Mouse (Mus musculus): Measurements from ENCODE around the gene Ick. TPM values are rescaled to one million over a fixed set of nuclear protein-coding genes. Genes with fewer than 3 reads are reported as not detected.

The Ick gene
- polyA plus RNA-seq, 1 experiment from 2014 or later = 39.4 TPM

DNA sequence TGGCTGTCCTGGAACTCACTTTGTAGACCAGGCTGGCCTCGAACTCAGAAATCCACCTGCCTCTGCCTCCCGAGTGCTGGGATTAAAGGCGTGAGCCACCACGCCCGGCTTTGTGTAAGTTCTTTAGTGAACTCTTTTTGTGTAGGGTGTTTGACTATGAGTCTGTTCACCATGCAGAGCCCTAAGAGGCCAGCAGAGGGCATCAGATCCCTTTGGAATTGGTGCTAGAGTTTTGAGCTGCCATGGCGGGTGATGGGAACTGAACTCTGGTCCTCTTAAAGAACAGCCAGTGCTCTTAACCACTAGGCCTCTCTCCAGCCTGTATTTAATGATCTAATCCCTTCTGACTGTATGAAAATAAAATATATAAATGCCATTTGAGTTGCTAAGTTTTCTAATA, 12.6 kb upstream of the Ick start:
- H3K36me3 ChIP-seq (ENCODE audit: control insufficient read depth, insufficient read depth) = peaks cover 43% of the 10 kb centered on the region
- H3K4me1 ChIP-seq (replicated peaks; ENCODE audit: control insufficient read depth, insufficient read depth, low read length) = no peaks in the 10 kb centered on the region
- H3K27me3 ChIP-seq (replicated peaks; ENCODE audit: control insufficient read depth, insufficient read depth, low read length) = no peaks in the 10 kb centered on the region
- no peak overlapping the region for H3K9ac ChIP-seq (replicated peaks; ENCODE audit: low read depth, low read length)
- no peak overlapping the region for H3K4me2 ChIP-seq (ENCODE audit: low read length)
- WGBS = 94% methylated on average over 5 of the region's 6 CpGs
- H3K4me3 ChIP-seq (replicated peaks; ENCODE audit: low read length) = no peak overlapping the region
- ATAC-seq = no peak
- H3K27ac ChIP-seq (ENCODE audit: low read length) = no peak overlapping the region
- no peaks in the 10 kb centered on the region for H3K9me3 ChIP-seq (ENCODE audit: control insufficient read depth, low read length)

DNA sequence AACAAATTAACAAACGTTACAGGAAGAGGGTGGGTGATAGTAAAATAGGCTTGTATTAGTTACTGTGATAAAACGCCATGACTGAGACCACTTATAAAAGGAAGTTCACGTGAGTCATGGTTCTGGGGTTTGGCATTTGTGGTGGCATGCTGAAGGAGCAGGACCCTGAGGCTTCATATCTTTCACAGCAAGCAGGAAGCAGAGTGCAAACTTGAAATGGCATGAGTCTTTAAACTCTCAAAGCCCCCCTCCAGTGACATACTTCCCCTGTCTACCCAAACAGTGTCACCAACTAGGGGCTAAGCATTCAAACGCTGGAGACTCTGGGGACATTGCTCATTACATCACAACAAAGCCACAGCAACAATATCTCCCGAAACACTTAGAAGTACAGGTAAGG, 8.0 kb upstream of the Ick start:
- Histone ChIP-seq H3K36me3 (ENCODE audit: control insufficient read depth, insufficient read depth) (peaks cover 24% of the 10 kb centered on the region), H3K4me2 (ENCODE audit: low read length) (no peak overlapping the region), H3K4me3 (replicated peaks; ENCODE audit: low read length) (no peak overlapping the region), H3K9me3 (ENCODE audit: control insufficient read depth, low read length) (no peaks in the 10 kb centered on the region), H3K9ac (replicated peaks; ENCODE audit: low read depth, low read length) (no peak overlapping the region), H3K27me3 (replicated peaks; ENCODE audit: control insufficient read depth, insufficient read depth, low read length) (no peaks in the 10 kb centered on the region), H3K4me1 (replicated peaks; ENCODE audit: control insufficient read depth, insufficient read depth, low read length) (no peaks in the 10 kb centered on the region), H3K27ac (ENCODE audit: low read length) (no peak overlapping the region)
- no peak for ATAC-seq
- WGBS = 85% methylated on average over 5 of the region's 5 CpGs

DNA sequence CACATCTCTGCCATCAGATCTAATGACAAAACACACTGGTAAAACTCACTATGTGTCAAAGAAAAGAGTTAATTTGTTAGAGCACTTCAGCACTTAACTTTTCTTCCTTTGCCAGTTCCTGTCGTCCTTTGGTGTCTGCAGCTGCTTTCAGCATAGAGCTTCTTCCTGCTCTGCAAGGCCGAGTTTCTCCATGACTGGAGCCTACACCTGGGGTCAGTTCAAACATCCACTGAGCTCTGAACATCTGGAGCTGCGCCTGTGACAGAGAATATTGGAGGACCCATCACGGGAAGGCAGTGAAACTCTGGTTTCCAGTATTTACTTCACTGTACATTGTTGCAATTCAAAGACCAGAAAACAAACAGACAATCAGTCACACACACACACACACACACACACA, 7.6 kb upstream of the Ick start:
- no peaks in the 10 kb centered on the region for H3K27me3 ChIP-seq (replicated peaks; ENCODE audit: control insufficient read depth, insufficient read depth, low read length)
- H3K27ac ChIP-seq (ENCODE audit: low read length) = no peak overlapping the region
- no peaks in the 10 kb centered on the region for H3K4me1 ChIP-seq (replicated peaks; ENCODE audit: control insufficient read depth, insufficient read depth, low read length)
- no peak overlapping the region for H3K4me3 ChIP-seq (replicated peaks; ENCODE audit: low read length)
- no peak for ATAC-seq
- no peak overlapping the region for H3K4me2 ChIP-seq (ENCODE audit: low read length)
- no peaks in the 10 kb centered on the region for H3K9me3 ChIP-seq (ENCODE audit: control insufficient read depth, low read length)
- H3K9ac ChIP-seq (replicated peaks; ENCODE audit: low read depth, low read length) = no peak overlapping the region
- WGBS = 77% methylated on average over 4 of the region's 4 CpGs
- peaks cover 22% of the 10 kb centered on the region for H3K36me3 ChIP-seq (ENCODE audit: control insufficient read depth, insufficient read depth)

GRCm38 (mm10) chr9:78103965-78104560, 4.9 kb upstream of the Ick start:
- peaks cover 10% of the 10 kb centered on the region; the same call in 1 of the 2 replicates for H3K36me3 ChIP-seq (ENCODE audit: control insufficient read depth, insufficient read depth)
- H3K9ac ChIP-seq (replicated peaks; ENCODE audit: low read depth, low read length) = no peak overlapping the region
- peaks cover 8% of the 10 kb centered on the region for H3K4me1 ChIP-seq (replicated peaks; ENCODE audit: control insufficient read depth, insufficient read depth, low read length)
- ATAC-seq = no peak
- no peaks in the 10 kb centered on the region for H3K27me3 ChIP-seq (replicated peaks; ENCODE audit: control insufficient read depth, insufficient read depth, low read length)
- no peaks in the 10 kb centered on the region for H3K9me3 ChIP-seq (ENCODE audit: control insufficient read depth, low read length)
- WGBS = 92% methylated on average over 8 of the region's 8 CpGs
- H3K27ac ChIP-seq (ENCODE audit: low read length) = no peak overlapping the region
- no peak overlapping the region for H3K4me3 ChIP-seq (replicated peaks; ENCODE audit: low read length)
- no peak overlapping the region for H3K4me2 ChIP-seq (ENCODE audit: low read length)

- no peak for ATAC-seq
- H3K4me2 ChIP-seq (ENCODE audit: low read length) = no peak overlapping the region
- H3K4me1 ChIP-seq (replicated peaks; ENCODE audit: control insufficient read depth, insufficient read depth, low read length) = peaks cover 12% of the 10 kb centered on the region
- H3K9ac ChIP-seq (replicated peaks; ENCODE audit: low read depth, low read length) = no peak overlapping the region
- H3K4me3 ChIP-seq (replicated peaks; ENCODE audit: low read length) = no peak overlapping the region
- no peaks in the 10 kb centered on the region for H3K27me3 ChIP-seq (replicated peaks; ENCODE audit: control insufficient read depth, insufficient read depth, low read length)
- H3K27ac ChIP-seq (ENCODE audit: low read length) = no peak overlapping the region
- H3K36me3 ChIP-seq (ENCODE audit: control insufficient read depth, insufficient read depth) = peaks cover 9% of the 10 kb centered on the region; the same call in 1 of the 2 replicates
- WGBS = 95% methylated on average over 6 of the region's 6 CpGs
- H3K9me3 ChIP-seq (ENCODE audit: control insufficient read depth, low read length) = no peaks in the 10 kb centered on the region
These were observed 4.0 kb upstream of the Ick start for GRCm38 (mm10) chr9:78104973-78105372.

GRCm38 (mm10) chr9:78105501-78105932, 3.5 kb upstream of the Ick start:
- Histone ChIP-seq H3K27me3 (replicated peaks; ENCODE audit: control insufficient read depth, insufficient read depth, low read length) (no peaks in the 10 kb centered on the region), H3K4me3 (replicated peaks; ENCODE audit: low read length) (no peak overlapping the region), H3K27ac (ENCODE audit: low read length) (no peak overlapping the region), H3K4me1 (replicated peaks; ENCODE audit: control insufficient read depth, insufficient read depth, low read length) (peaks cover 12% of the 10 kb centered on the region), H3K9me3 (ENCODE audit: control insufficient read depth, low read length) (no peaks in the 10 kb centered on the region), H3K36me3 (ENCODE audit: control insufficient read depth, insufficient read depth) (peaks cover 4% of the 10 kb centered on the region; the same call in 1 of the 2 replicates), H3K9ac (replicated peaks; ENCODE audit: low read depth, low read length) (no peak overlapping the region), H3K4me2 (ENCODE audit: low read length) (no peak overlapping the region)
- no peak for ATAC-seq
- 87% methylated on average over 6 of the region's 6 CpGs for WGBS

- H3K4me1 ChIP-seq (replicated peaks; ENCODE audit: control insufficient read depth, insufficient read depth, low read length) = peaks cover 12% of the 10 kb centered on the region
- no peak overlapping the region for H3K9ac ChIP-seq (replicated peaks; ENCODE audit: low read depth, low read length)
- no peak overlapping the region for H3K4me3 ChIP-seq (replicated peaks; ENCODE audit: low read length)
- 77% methylated on average over 4 of the region's 4 CpGs for WGBS
- no peak overlapping the region for H3K4me2 ChIP-seq (ENCODE audit: low read length)
- no peaks in the 10 kb centered on the region for H3K36me3 ChIP-seq (ENCODE audit: control insufficient read depth, insufficient read depth)
- no peaks in the 10 kb centered on the region for H3K9me3 ChIP-seq (ENCODE audit: control insufficient read depth, low read length)
- no peaks in the 10 kb centered on the region for H3K27me3 ChIP-seq (replicated peaks; ENCODE audit: control insufficient read depth, insufficient read depth, low read length)
- no peak for ATAC-seq
- H3K27ac ChIP-seq (ENCODE audit: low read length) = no peak overlapping the region
These were observed 2.2 kb upstream of the Ick start for GRCm38 (mm10) chr9:78106821-78107220.

- H3K9ac ChIP-seq (replicated peaks; ENCODE audit: low read depth, low read length) = peak overlapping the region; percentile 92
- ATAC-seq = no peak
- no peaks in the 10 kb centered on the region for H3K9me3 ChIP-seq (ENCODE audit: control insufficient read depth, low read length)
- peaks cover 12% of the 10 kb centered on the region for H3K4me1 ChIP-seq (replicated peaks; ENCODE audit: control insufficient read depth, insufficient read depth, low read length)
- H3K27ac ChIP-seq (ENCODE audit: low read length) = no peak overlapping the region
- 15% methylated on average over 6 of the region's 6 CpGs for WGBS
- no peaks in the 10 kb centered on the region for H3K27me3 ChIP-seq (replicated peaks; ENCODE audit: control insufficient read depth, insufficient read depth, low read length)
- H3K36me3 ChIP-seq (ENCODE audit: control insufficient read depth, insufficient read depth) = no peaks in the 10 kb centered on the region
- peak overlapping the region; percentile 94 for H3K4me2 ChIP-seq (ENCODE audit: low read length)
- H3K4me3 ChIP-seq (replicated peaks; ENCODE audit: low read length) = peak overlapping the region; percentile 56
These were observed 1.4 kb upstream of the Ick start for GRCm38 (mm10) chr9:78107582-78107911.

- Histone ChIP-seq H3K36me3 (ENCODE audit: control insufficient read depth, insufficient read depth) (no peaks in the 10 kb centered on the region), H3K4me3 (replicated peaks; ENCODE audit: low read length) (peak overlapping the region; percentile 56), H3K27ac (ENCODE audit: low read length) (peak overlapping the region; percentile 90), H3K9me3 (ENCODE audit: control insufficient read depth, low read length) (no peaks in the 10 kb centered on the region), H3K4me2 (ENCODE audit: low read length) (peak overlapping the region; percentile 94), H3K9ac (replicated peaks; ENCODE audit: low read depth, low read length) (peak overlapping the region; percentile 92), H3K4me1 (replicated peaks; ENCODE audit: control insufficient read depth, insufficient read depth, low read length) (peaks cover 12% of the 10 kb centered on the region), H3K27me3 (replicated peaks; ENCODE audit: control insufficient read depth, insufficient read depth, low read length) (no peaks in the 10 kb centered on the region)
- peak; percentile 79 for ATAC-seq
- under 1% methylated on average over 81 of the region's 88 CpGs for WGBS
These were observed 838 bp upstream of the Ick start for GRCm38 (mm10) chr9:78107912-78108795.
